Mouse (Mus musculus): ENCODE measurements around the gene Klhdc3.

DNA sequence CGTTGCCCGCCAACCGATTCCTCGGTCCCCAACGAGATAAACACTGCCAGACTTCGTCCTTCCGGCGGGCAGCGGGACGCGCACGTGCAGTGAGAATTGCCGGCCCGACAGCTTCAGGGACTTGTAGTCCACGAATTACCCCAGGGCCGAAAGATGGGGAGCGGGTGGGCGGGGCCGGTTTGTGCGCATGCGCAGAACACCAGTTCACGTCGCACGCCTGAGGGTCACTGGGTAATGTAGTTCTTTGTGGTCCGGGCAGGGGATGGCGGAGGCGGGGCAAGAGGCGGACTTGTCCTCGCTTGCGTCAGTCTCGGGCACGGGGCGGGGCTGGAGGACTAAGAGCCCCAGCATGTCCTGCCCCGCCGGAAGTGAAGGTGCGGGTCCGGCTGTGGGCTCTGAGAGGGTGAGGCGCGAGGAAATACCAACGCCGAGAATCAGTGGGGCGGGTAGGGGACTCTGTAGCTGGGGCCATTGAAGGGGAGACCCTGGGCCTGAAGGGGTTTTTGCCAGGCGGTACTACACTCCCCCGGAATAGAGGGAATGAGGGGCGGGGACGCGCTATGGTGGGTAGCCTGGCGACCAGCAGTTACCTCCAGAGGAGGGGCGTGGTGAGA is at the start of gene Klhdc3:
- TF ChIP-seq CTCF (conservative IDR thresholded peaks at IDR 0.05 in 1 of 2, IDR thresholded peaks at IDR 0.05 in 1 of 2; ENCODE audit: low read depth in 2 of 2, low read length in 2 of 2) = no peak
- TF ChIP-seq POLR2AphosphoS2 (IDR thresholded peaks at IDR 0.05; ENCODE audit: low read depth, low read length) = peak; percentile 72; the same call in 1 of the 2 replicates
- TF ChIP-seq SIN3A (IDR thresholded peaks at IDR 0.05; ENCODE audit: low read length) = peak; percentile 60
- peak; percentile 85 for TF ChIP-seq POLR2A (IDR thresholded peaks at IDR 0.05; ENCODE audit: low read depth, low read length)
- TF ChIP-seq USF2 (conservative IDR thresholded peaks at IDR 0.05; ENCODE audit: low read depth, low read length) = no peak
- no peak for TF ChIP-seq EP300 (IDR thresholded peaks at IDR 0.05; ENCODE audit: low read length)
- TF ChIP-seq UBTF (IDR thresholded peaks at IDR 0.05; ENCODE audit: low read depth, low read length) = no peak
- TF ChIP-seq KAT2A (IDR thresholded peaks at IDR 0.05; ENCODE audit: insufficient replicate concordance, low read length) = peak; percentile 82; the same call in 1 of the 2 replicates
- TF ChIP-seq CHD1 (IDR thresholded peaks at IDR 0.05; ENCODE audit: low read depth, low read length) = no peak
- TF ChIP-seq ETS1 (conservative IDR thresholded peaks at IDR 0.05; ENCODE audit: low read depth, low read length) = no peak
- no peak for TF ChIP-seq ZKSCAN1 (IDR thresholded peaks at IDR 0.05; ENCODE audit: borderline replicate concordance, low read depth, low read length)

All from CH12.LX (cell line).